Mouse (Mus musculus) kidney, postnatal 0 days (tissue): ENCODE results near the gene Zfhx3. TPM values are rescaled to one million over a fixed set of nuclear protein-coding genes. Genes with fewer than 3 reads are reported as not detected.

ENCODE experiments used
- ATAC-seq: fragments of 200-750 bp; cut with Nextera tagmentation; replicated peaks from 2 replicates; pipeline ENCODE4 v1.8.0; 2017; ENCODE audit warnings: low read depth, moderate number of reproducible peaks, moderate TSS enrichment, moderate library complexity; ENCODE audit not compliant: low FRiP score
- DNase-seq: peaks from one replicate; pipeline ENCODE4 v3.0.0-alpha.2; 2016; ENCODE audit warnings: low spot score
- H3K27ac ChIP-seq: fragments of 300-500 bp; sonication (generic); 2 replicates; pipeline ENCODE4 v1.5.1; 2014; ENCODE audit warnings: mild to moderate bottlenecking
- H3K27me3 ChIP-seq: fragments of 300-500 bp; sonication (generic); 2 replicates; pipeline ENCODE4 v1.6.1; 2014; ENCODE audit warnings: low read length, mixed read lengths; ENCODE audit not compliant: insufficient read depth
- H3K36me3 ChIP-seq: fragments of 300-500 bp; sonication (generic); 2 replicates; pipeline ENCODE4 v1.6.1; 2014; ENCODE audit warnings: low read length, mixed read lengths; ENCODE audit not compliant: insufficient read depth
- H3K4me1 ChIP-seq: fragments of 300-500 bp; sonication (generic); replicated peaks from 2 replicates; pipeline ENCODE4 v1.6.1; 2014; ENCODE audit warnings: antibody characterized with exemption, low read length, mixed read lengths; ENCODE audit not compliant: insufficient read depth
- H3K4me2 ChIP-seq: fragments of 300-500 bp; sonication (generic); 2 replicates; pipeline ENCODE4 v1.6.1; 2014; ENCODE audit warnings: mild to moderate bottlenecking, low read length, moderate library complexity, mixed read lengths
- H3K4me3 ChIP-seq: fragments of 300-500 bp; sonication (generic); replicated peaks from 2 replicates; pipeline ENCODE4 v1.5.1; 2014; ENCODE audit warnings: low read depth, low read length
- H3K9ac ChIP-seq: fragments of 300-500 bp; sonication (generic); 2 replicates; pipeline ENCODE4 v1.6.1; 2014; ENCODE audit warnings: low read depth, low read length
- H3K9me3 ChIP-seq: fragments of 300-500 bp; sonication (generic); replicated peaks from 2 replicates; pipeline ENCODE4 v1.6.1; 2016; ENCODE audit warnings: low read length, inconsistent platforms, mixed read lengths
- CTCF ChIP-seq: IDR thresholded peaks from 2 replicates; pipeline ENCODE4 v1.5.1; 2016; ENCODE audit warnings: antibody characterized with exemption, low read depth, mild to moderate bottlenecking, moderate library complexity
- WGBS: fragments of 180-500 bp; shearing (Covaris S2); extraction: QIAGEN DNeasy Blood & Tissue Kit; methylation state at CpG from one replicate; pipeline ENCODE4 v1.1.7; 2014; 5-methylcytosine and 5-hydroxymethylcytosine counted together
- polyA plus RNA-seq: library from polyadenylated mRNA; unstranded; fragments of >200 nt; fragmentation: Nextera tagmentation; extraction: Ambion mirVana; gene quantifications from 2 replicates; pipeline ENCODE4 v1.2.1, GENCODE M21; 2015

Gene Zfhx3
- polyA plus RNA-seq, 1 experiment from 2014 or later = 5.0 TPM

GRCm38 (mm10) chr8:108690576-108691455 lies 748.4 kb downstream of the Zfhx3 start:
- no peaks in the 10 kb centered on the region for H3K9me3 ChIP-seq
- no peak for TF ChIP-seq CTCF
- 0 out of 2 replicates have a peak, but pooled peaks have one; percentile 31 for ATAC-seq
- WGBS = 17% methylated on average over 14 of the region's 14 CpGs
- peak overlapping the region; percentile 59 for H3K4me2 ChIP-seq
- H3K27me3 ChIP-seq = peaks cover 20% of the 10 kb centered on the region
- H3K4me3 ChIP-seq = no peak overlapping the region
- H3K4me1 ChIP-seq = peaks cover 8% of the 10 kb centered on the region
- no peaks in the 10 kb centered on the region for H3K36me3 ChIP-seq
- H3K9ac ChIP-seq = no peak overlapping the region
- H3K27ac ChIP-seq = peak overlapping the region; percentile 25; the same call in 1 of the 2 replicates
- DNase-seq = peak; percentile 59

- Histone ChIP-seq H3K4me3 (peak overlapping the region; percentile 26), H3K36me3 (no peaks in the 10 kb centered on the region), H3K9me3 (no peaks in the 10 kb centered on the region), H3K27ac (peak overlapping the region; percentile 25; the same call in 1 of the 2 replicates), H3K27me3 (peaks cover 29% of the 10 kb centered on the region), H3K9ac (no peak overlapping the region), H3K4me2 (peak overlapping the region; percentile 59), H3K4me1 (peaks cover 15% of the 10 kb centered on the region)
- ATAC-seq (0 out of 2 replicates have a peak, but pooled peaks have one; percentile 30), DNase-seq (peak; percentile 79)
- TF ChIP-seq CTCF = no peak
- under 1% methylated on average over 21 of the region's 21 CpGs for WGBS
These were observed 749.2 kb downstream of the Zfhx3 start for GRCm38 (mm10) chr8:108691456-108692238.

- no peaks in the 10 kb centered on the region for H3K9me3 ChIP-seq
- no peak for TF ChIP-seq CTCF
- H3K27ac ChIP-seq = no peak overlapping the region
- no peaks in the 10 kb centered on the region for H3K36me3 ChIP-seq
- peaks cover 15% of the 10 kb centered on the region for H3K4me1 ChIP-seq
- 8% methylated on average over 5 of the region's 5 CpGs for WGBS
- H3K4me3 ChIP-seq = 0 out of 2 replicates have a peak overlapping the region, but pooled peaks have one; percentile 26
- H3K9ac ChIP-seq = no peak overlapping the region
- peak overlapping the region; percentile 59 for H3K4me2 ChIP-seq
- H3K27me3 ChIP-seq = peaks cover 31% of the 10 kb centered on the region
- peak; percentile 71 for DNase-seq
- ATAC-seq = 0 out of 2 replicates have a peak, but pooled peaks have one; percentile 13
These were observed 749.8 kb downstream of the Zfhx3 start for GRCm38 (mm10) chr8:108692239-108692627.

GRCm38 (mm10) chr8:108692669-108693665 lies 750.5 kb downstream of the Zfhx3 start:
- no peak for TF ChIP-seq CTCF
- no peak for ATAC-seq
- Histone ChIP-seq H3K4me2 (no peak overlapping the region), H3K36me3 (no peaks in the 10 kb centered on the region), H3K27ac (no peak overlapping the region), H3K9ac (no peak overlapping the region), H3K4me1 (peaks cover 15% of the 10 kb centered on the region), H3K9me3 (no peaks in the 10 kb centered on the region), H3K27me3 (peaks cover 35% of the 10 kb centered on the region), H3K4me3 (no peak overlapping the region)
- 82% methylated on average over 6 of the region's 6 CpGs for WGBS
- no peak for DNase-seq

GRCm38 (mm10) chr8:108693841-108694240 lies 751.4 kb downstream of the Zfhx3 start:
- no peaks in the 10 kb centered on the region for H3K36me3 ChIP-seq
- 88% methylated on average over 5 of the region's 5 CpGs for WGBS
- H3K9ac ChIP-seq = no peak overlapping the region
- no peak for DNase-seq
- ATAC-seq = no peak
- H3K4me2 ChIP-seq = no peak overlapping the region
- H3K4me3 ChIP-seq = no peak overlapping the region
- TF ChIP-seq CTCF = no peak
- H3K27ac ChIP-seq = no peak overlapping the region
- H3K9me3 ChIP-seq = no peaks in the 10 kb centered on the region
- H3K27me3 ChIP-seq = peaks cover 41% of the 10 kb centered on the region
- H3K4me1 ChIP-seq = peaks cover 15% of the 10 kb centered on the region
